Mouse (Mus musculus) inflammation-experienced regulatory T-cells (primary cell): ENCODE results near the gene Smco2. TPM values are rescaled to one million over a fixed set of nuclear protein-coding genes. Genes with fewer than 3 reads are reported as not detected.

Experiments used
- polyA plus RNA-seq, 2 experiments: library from polyadenylated mRNA; unstranded; fragments of 100-300 nt; shearing (Covaris generic); gene quantifications; one replicate each; pipeline ENCODE4 v1.2.1; 2017

Smco2 gene
- 1 to 10 TPM in 1 of 2 experiments, not detected in 1; 1.2 TPM for polyA plus RNA-seq

GRCm38 (mm10) chr6:146850050-146850449 lies at the start of gene Smco2:
TSS of gene Smco2 (plus strand) at chr6:146850104.

GRCm38 (mm10) chr6:146887958-146888659 lies 38.2 kb downstream of the Smco2 start, which contains the start of gene Ppfibp1:
TSS of gene Ppfibp1 (plus strand) at chr6:146888487.

Other genes starting within 250 kb of the Smco2 start
- 10 to 100 TPM; 67.7 to 99.4 TPM for gene Med21, start 207.6 kb upstream of the Smco2 start, polyA plus RNA-seq
- gene Tm7sf3, start 207.3 kb upstream of the Smco2 start, polyA plus RNA-seq, result 10 to 100 TPM; 25.0 to 30.4 TPM
- gene Stk38l, start 125.1 kb upstream of the Smco2 start, polyA plus RNA-seq, result 1 to 10 TPM; 8.8 to 9.5 TPM
- 1 to 10 TPM in 1 of 2 experiments, under 1 TPM in 1; 0.25 to 1.9 TPM for gene Arntl2, start 54.0 kb upstream of the Smco2 start, polyA plus RNA-seq
- gene Ppfibp1, start 38.4 kb downstream of the Smco2 start, polyA plus RNA-seq, result 10 to 100 TPM in 1 of 2 experiments, 1 to 10 TPM in 1; 7.7 to 13.1 TPM
- not detected for gene 1700034J05Rik, start 104.3 kb downstream of the Smco2 start, polyA plus RNA-seq
- gene Rep15, start 182.5 kb downstream of the Smco2 start, polyA plus RNA-seq, result 1 to 10 TPM in 1 of 2 experiments, under 1 TPM in 1; 0.17 to 1.5 TPM
- 10 to 100 TPM; 84.8 to 86.8 TPM for gene Mrps35, start 192.7 kb downstream of the Smco2 start, polyA plus RNA-seq
- not detected for gene Mansc4, start 236.9 kb downstream of the Smco2 start, polyA plus RNA-seq
- gene Klhl42, start 241.3 kb downstream of the Smco2 start, polyA plus RNA-seq, result 10 to 100 TPM; 11.3 to 21.7 TPM